Mouse (Mus musculus): Measurements from ENCODE around the gene Rprd2.

GRCm38 (mm10) chr3:95735071-95735670 is 83.5 kb downstream of the Rprd2 start:
- TF ChIP-seq CTCF (conservative IDR thresholded peaks at IDR 0.05 in 1 of 2, IDR thresholded peaks at IDR 0.05 in 1 of 2; ENCODE audit: low read depth in 2 of 2, low read length in 2 of 2) (no peak), CHD2 (IDR thresholded peaks at IDR 0.05; ENCODE audit: low read length) (no peak), ZNF384 (IDR thresholded peaks at IDR 0.05; ENCODE audit: low read depth, low read length) (no peak)

Data from CH12.LX (cell line).